In genomic region chr2:123914021-123914420, GRCm38 (mm10) we compare ENCODE assay signal across 12 mouse cellular contexts.
DNase-seq lines count a peak whose midpoint lies in the region.
"Had no signal": no experiment of that assay in that cellular context is flagged by ENCODE, and none has a peak within 500 bp of the region (broad histone marks: within the 10 kb centered on the region; RNA-seq: fewer than 3 reads in every experiment).

No protein-coding gene starts in this region.

- peak; percentile 3 for DNase-seq in layer of hippocampus, adult 9-11 months
- DNase-seq in layer of hippocampus, postnatal 36 days: no peak
- DNase-seq in right cerebral cortex, adult 18-20 months: peak; percentile 60
- DNase-seq in right cerebral cortex, postnatal 14 days: no peak
- DNase-seq in left cerebral cortex, postnatal 25 days (ENCODE audit: low spot score in 2 of 2): peak; percentile 6 to 85
- DNase-seq in telencephalon, adult 2 months (ENCODE audit: low read depth, low spot score): peak; percentile 73
- DNase-seq in thymus, postnatal 0 days (ENCODE audit: low spot score): no peak
- DNase-seq: adrenal gland, adult 8-10 months; cerebellum, adult 11-12 months; cerebellum, adult 9-10 months; cerebellum, postnatal 25 days; gastrocnemius, postnatal 14 days had no signal

- intact Hi-C loops in left cerebral cortex, postnatal 25 days (cut with DNase I): loop anchor here (1.0 to 10.0 kb wide), 3 partner anchors 15 to 549 kb away; no protein-coding TSS in a partner anchor

Comparison
In these comparisons a context has a peak if more than half of its experiments do, and no peak if none do; other contexts are left out.
1. DNase-seq: peak in layer of hippocampus, adult 9-11 months (single experiment), right cerebral cortex, adult 18-20 months (single experiment), left cerebral cortex, postnatal 25 days (2 of 2) and telencephalon, adult 2 months (single experiment); none in layer of hippocampus, postnatal 36 days (0 of 2), right cerebral cortex, postnatal 14 days (single experiment) and thymus, postnatal 0 days (single experiment).